Mouse (Mus musculus): ENCODE measurements around the gene Wasf1. TPM values are rescaled to one million over a fixed set of nuclear protein-coding genes. Genes with fewer than 3 reads are reported as not detected.

Gene Wasf1
- polyA plus RNA-seq, 1 experiment: 138 TPM

GRCm38 (mm10) chr10:40884279-40884806 is 1.1 kb downstream of the Wasf1 start:
- peak overlapping the region; percentile 99 for H3K27ac ChIP-seq (ENCODE audit: insufficient read depth, low read length)
- peak overlapping the region; percentile 77 for H3K4me3 ChIP-seq (ENCODE audit: insufficient read depth, low read length)
- TF ChIP-seq POLR2A (IDR thresholded peaks at IDR 0.05; ENCODE audit: extremely low read depth, insufficient read depth, low read length) (peak; percentile 43; the same call in 1 of the 2 replicates), CTCF (IDR thresholded peaks at IDR 0.05; ENCODE audit: extremely low read depth, insufficient read depth, low read length) (peak; percentile 52; the same call in 1 of the 2 replicates)
- H3K4me1 ChIP-seq (ENCODE audit: control insufficient read depth, insufficient read depth, low read length): peaks cover 2% of the 10 kb centered on the region

GRCm38 (mm10) chr10:40885432-40885831 is 2.2 kb downstream of the Wasf1 start:
- Histone ChIP-seq H3K4me3 (ENCODE audit: insufficient read depth, low read length) (peak overlapping the region; percentile 77; the same call in 1 of the 2 replicates), H3K27ac (ENCODE audit: insufficient read depth, low read length) (no peak overlapping the region), H3K4me1 (ENCODE audit: control insufficient read depth, insufficient read depth, low read length) (peaks cover 2% of the 10 kb centered on the region)
- no peak for TF ChIP-seq CTCF (IDR thresholded peaks at IDR 0.05; ENCODE audit: extremely low read depth, insufficient read depth, low read length)
- no peak for TF ChIP-seq POLR2A (IDR thresholded peaks at IDR 0.05; ENCODE audit: extremely low read depth, insufficient read depth, low read length)

- Histone ChIP-seq H3K27ac (ENCODE audit: insufficient read depth, low read length) (0 out of 2 replicates have a peak overlapping the region, but pooled peaks have one; percentile 36), H3K4me3 (ENCODE audit: insufficient read depth, low read length) (peak overlapping the region; percentile 36; the same call in 1 of the 2 replicates), H3K4me1 (ENCODE audit: control insufficient read depth, insufficient read depth, low read length) (peaks cover 2% of the 10 kb centered on the region)
- TF ChIP-seq POLR2A (IDR thresholded peaks at IDR 0.05; ENCODE audit: extremely low read depth, insufficient read depth, low read length) (no peak), CTCF (IDR thresholded peaks at IDR 0.05; ENCODE audit: extremely low read depth, insufficient read depth, low read length) (no peak)
Measured at GRCm38 (mm10) chr10:40887316-40887715, 4.0 kb downstream of the Wasf1 start.

- no peak for TF ChIP-seq CTCF (IDR thresholded peaks at IDR 0.05; ENCODE audit: extremely low read depth, insufficient read depth, low read length)
- no peak for TF ChIP-seq POLR2A (IDR thresholded peaks at IDR 0.05; ENCODE audit: extremely low read depth, insufficient read depth, low read length)
- peaks cover 3% of the 10 kb centered on the region for H3K4me1 ChIP-seq (ENCODE audit: control insufficient read depth, insufficient read depth, low read length)
- no peak overlapping the region for H3K4me3 ChIP-seq (ENCODE audit: insufficient read depth, low read length)
- H3K27ac ChIP-seq (ENCODE audit: insufficient read depth, low read length): no peak overlapping the region
Measured at GRCm38 (mm10) chr10:40889146-40889545, 5.9 kb downstream of the Wasf1 start.

- Histone ChIP-seq H3K27ac (ENCODE audit: insufficient read depth, low read length) (no peak overlapping the region), H3K4me1 (ENCODE audit: control insufficient read depth, insufficient read depth, low read length) (peaks cover 12% of the 10 kb centered on the region), H3K4me3 (ENCODE audit: insufficient read depth, low read length) (no peak overlapping the region)
- no peak for TF ChIP-seq CTCF (IDR thresholded peaks at IDR 0.05; ENCODE audit: extremely low read depth, insufficient read depth, low read length)
- TF ChIP-seq POLR2A (IDR thresholded peaks at IDR 0.05; ENCODE audit: extremely low read depth, insufficient read depth, low read length): no peak
Measured at GRCm38 (mm10) chr10:40895765-40896164, 12.5 kb downstream of the Wasf1 start.

GRCm38 (mm10) chr10:40896656-40897055 is 13.4 kb downstream of the Wasf1 start:
- Histone ChIP-seq H3K4me3 (ENCODE audit: insufficient read depth, low read length) (no peak overlapping the region), H3K27ac (ENCODE audit: insufficient read depth, low read length) (no peak overlapping the region), H3K4me1 (ENCODE audit: control insufficient read depth, insufficient read depth, low read length) (peaks cover 13% of the 10 kb centered on the region)
- no peak for TF ChIP-seq POLR2A (IDR thresholded peaks at IDR 0.05; ENCODE audit: extremely low read depth, insufficient read depth, low read length)
- no peak for TF ChIP-seq CTCF (IDR thresholded peaks at IDR 0.05; ENCODE audit: extremely low read depth, insufficient read depth, low read length)

GRCm38 (mm10) chr10:40901786-40902185 is 18.5 kb downstream of the Wasf1 start:
- H3K4me1 ChIP-seq (ENCODE audit: control insufficient read depth, insufficient read depth, low read length): peaks cover 12% of the 10 kb centered on the region; the same call in 1 of the 2 replicates
- H3K4me3 ChIP-seq (ENCODE audit: insufficient read depth, low read length): no peak overlapping the region
- no peak overlapping the region for H3K27ac ChIP-seq (ENCODE audit: insufficient read depth, low read length)
- no peak for TF ChIP-seq CTCF (IDR thresholded peaks at IDR 0.05; ENCODE audit: extremely low read depth, insufficient read depth, low read length)
- no peak for TF ChIP-seq POLR2A (IDR thresholded peaks at IDR 0.05; ENCODE audit: extremely low read depth, insufficient read depth, low read length)

GRCm38 (mm10) chr10:40906131-40906530 is 22.9 kb downstream of the Wasf1 start:
- H3K4me3 ChIP-seq (ENCODE audit: insufficient read depth, low read length): no peak overlapping the region
- H3K4me1 ChIP-seq (ENCODE audit: control insufficient read depth, insufficient read depth, low read length): peaks cover 11% of the 10 kb centered on the region; the same call in 1 of the 2 replicates
- H3K27ac ChIP-seq (ENCODE audit: insufficient read depth, low read length): no peak overlapping the region
- TF ChIP-seq CTCF (IDR thresholded peaks at IDR 0.05; ENCODE audit: extremely low read depth, insufficient read depth, low read length) (no peak), POLR2A (IDR thresholded peaks at IDR 0.05; ENCODE audit: extremely low read depth, insufficient read depth, low read length) (no peak)

GRCm38 (mm10) chr10:40906802-40907201 is 23.5 kb downstream of the Wasf1 start:
- TF ChIP-seq POLR2A (IDR thresholded peaks at IDR 0.05; ENCODE audit: extremely low read depth, insufficient read depth, low read length) (no peak), CTCF (IDR thresholded peaks at IDR 0.05; ENCODE audit: extremely low read depth, insufficient read depth, low read length) (no peak)
- no peak overlapping the region for H3K4me3 ChIP-seq (ENCODE audit: insufficient read depth, low read length)
- no peak overlapping the region for H3K27ac ChIP-seq (ENCODE audit: insufficient read depth, low read length)

GRCm38 (mm10) chr10:40908580-40908979 is 25.3 kb downstream of the Wasf1 start:
- H3K4me3 ChIP-seq (ENCODE audit: insufficient read depth, low read length): no peak overlapping the region
- peaks cover 7% of the 10 kb centered on the region for H3K4me1 ChIP-seq (ENCODE audit: control insufficient read depth, insufficient read depth, low read length)
- TF ChIP-seq POLR2A (IDR thresholded peaks at IDR 0.05; ENCODE audit: extremely low read depth, insufficient read depth, low read length): no peak
- no peak for TF ChIP-seq CTCF (IDR thresholded peaks at IDR 0.05; ENCODE audit: extremely low read depth, insufficient read depth, low read length)
- H3K27ac ChIP-seq (ENCODE audit: insufficient read depth, low read length): no peak overlapping the region

More at GRCm38 (mm10) chr10:40906802-40907201, 23.5 kb downstream of the Wasf1 start:
- peaks cover 9% of the 10 kb centered on the region for H3K4me1 ChIP-seq (ENCODE audit: control insufficient read depth, insufficient read depth, low read length)
